Mouse (Mus musculus) embryonic facial prominence, embryonic 12.5 days (tissue): ENCODE measurements at regions not wholly inside any gene's neighbourhood (a gene's known extent, or its start where the extent isn't known, plus 50 kb on each side); places are given as distances from the start of the nearest gene placed in this dataset.

Source experiments
- ATAC-seq: fragments of 200-750 bp; cut with Nextera tagmentation; 2 replicates; pipeline ENCODE4 v1.8.0; 2017; ENCODE audit not compliant: insufficient number of reproducible peaks, insufficient read depth, low FRiP score, low TSS enrichment
- H3K27ac ChIP-seq: fragments of 300-500 bp; sonication (generic); 2 replicates; pipeline ENCODE4 v1.5.1; 2016; ENCODE audit warnings: mild to moderate bottlenecking
- H3K27me3 ChIP-seq: fragments of 300-500 bp; sonication (generic); 2 replicates; pipeline ENCODE4 v1.6.1; 2016; ENCODE audit warnings: mild to moderate bottlenecking, moderate library complexity
- H3K36me3 ChIP-seq: fragments of 300-500 bp; sonication (generic); 2 replicates; pipeline ENCODE4 v1.6.1; 2016; ENCODE audit warnings: mild to moderate bottlenecking
- H3K4me1 ChIP-seq: fragments of 300-500 bp; sonication (generic); 2 replicates; pipeline ENCODE4 v1.6.1; 2016
- H3K4me2 ChIP-seq: fragments of 300-500 bp; sonication (generic); replicated peaks from 2 replicates; pipeline ENCODE4 v1.6.1; 2016; ENCODE audit warnings: mild to moderate bottlenecking, moderate library complexity
- H3K4me3 ChIP-seq: fragments of 300-500 bp; sonication (generic); 2 replicates; pipeline ENCODE4 v1.5.1; 2016; ENCODE audit warnings: mild to moderate bottlenecking
- H3K9ac ChIP-seq: fragments of 300-500 bp; sonication (generic); 2 replicates; pipeline ENCODE4 v1.6.1; 2016; ENCODE audit warnings: mild to moderate bottlenecking, moderate library complexity
- H3K9me3 ChIP-seq: fragments of 300-500 bp; sonication (generic); 2 replicates; pipeline ENCODE4 v1.6.1; 2016; ENCODE audit warnings: mild to moderate bottlenecking, moderate library complexity
- WGBS: fragments of 180-500 bp; shearing (Covaris S2); methylation state at CpG from one replicate; pipeline ENCODE4 v1.1.7; 2016; 5-methylcytosine and 5-hydroxymethylcytosine counted together

- Histone ChIP-seq H3K36me3 (no peaks in the 10 kb centered on the region), H3K9me3 (0 out of 2 replicates have a peak, but pooled peaks cover 5% of the 10 kb centered on the region), H3K27me3 (no peaks in the 10 kb centered on the region), H3K4me1 (no peaks in the 10 kb centered on the region), H3K4me2 (no peak overlapping the region), H3K4me3 (no peak overlapping the region), H3K9ac (no peak overlapping the region), H3K27ac (no peak overlapping the region)
- ATAC-seq, result no peak
- WGBS, result 82% methylated on average over 4 of the region's 4 CpGs
Measured at GRCm38 (mm10) chr17:84017891-84018290, 169.9 kb downstream of the Zfp36l2 start.

- ATAC-seq, result no peak
- no peak overlapping the region for H3K27ac ChIP-seq
- no peak overlapping the region for H3K4me2 ChIP-seq
- H3K4me3 ChIP-seq, result no peak overlapping the region
- 86% methylated on average over 12 of the region's 12 CpGs for WGBS
- no peaks in the 10 kb centered on the region for H3K27me3 ChIP-seq
- H3K9me3 ChIP-seq, result 0 out of 2 replicates have a peak, but pooled peaks cover 5% of the 10 kb centered on the region
- H3K36me3 ChIP-seq, result no peaks in the 10 kb centered on the region
- peaks cover 17% of the 10 kb centered on the region for H3K4me1 ChIP-seq
- H3K9ac ChIP-seq, result no peak overlapping the region
Measured at GRCm38 (mm10) chr17:84014287-84015039, 166.7 kb upstream of the Haao start.

GRCm38 (mm10) chr17:84010492-84011060 is 162.8 kb upstream of the Haao start:
- no peak overlapping the region for H3K9ac ChIP-seq
- H3K4me3 ChIP-seq, result no peak overlapping the region
- no peak for ATAC-seq
- peaks cover 27% of the 10 kb centered on the region for H3K4me1 ChIP-seq
- no peak overlapping the region for H3K27ac ChIP-seq
- 0 out of 2 replicates have a peak, but pooled peaks cover 5% of the 10 kb centered on the region for H3K9me3 ChIP-seq
- no peak overlapping the region for H3K4me2 ChIP-seq
- WGBS, result 76% methylated on average over 3 of the region's 3 CpGs
- no peaks in the 10 kb centered on the region for H3K36me3 ChIP-seq
- no peaks in the 10 kb centered on the region for H3K27me3 ChIP-seq

- no peaks in the 10 kb centered on the region for H3K27me3 ChIP-seq
- no peaks in the 10 kb centered on the region for H3K36me3 ChIP-seq
- no peak overlapping the region for H3K4me2 ChIP-seq
- H3K9ac ChIP-seq, result no peak overlapping the region
- no peak overlapping the region for H3K4me3 ChIP-seq
- H3K9me3 ChIP-seq, result 0 out of 2 replicates have a peak, but pooled peaks cover 5% of the 10 kb centered on the region
- H3K4me1 ChIP-seq, result peaks cover 27% of the 10 kb centered on the region
- ATAC-seq, result no peak
- H3K27ac ChIP-seq, result no peak overlapping the region
- WGBS, result 81% methylated on average over 7 of the region's 7 CpGs
Measured at GRCm38 (mm10) chr17:84009966-84010365, 162.2 kb upstream of the Haao start.

GRCm38 (mm10) chr17:84009194-84009593 is 161.4 kb upstream of the Haao start:
- Histone ChIP-seq H3K9ac (no peak overlapping the region), H3K4me2 (no peak overlapping the region), H3K27ac (0 out of 2 replicates have a peak overlapping the region, but pooled peaks have one; percentile 17), H3K9me3 (0 out of 2 replicates have a peak, but pooled peaks cover 2% of the 10 kb centered on the region), H3K27me3 (no peaks in the 10 kb centered on the region), H3K36me3 (no peaks in the 10 kb centered on the region), H3K4me1 (peaks cover 31% of the 10 kb centered on the region), H3K4me3 (no peak overlapping the region)
- peak; percentile 39; the same call in 1 of the 2 replicates for ATAC-seq
- WGBS, result 52% methylated on average over 8 of the region's 8 CpGs

GRCm38 (mm10) chr17:84008682-84009052 is 160.9 kb upstream of the Haao start:
- H3K9ac ChIP-seq, result no peak overlapping the region
- ATAC-seq, result no peak
- no peaks in the 10 kb centered on the region for H3K27me3 ChIP-seq
- H3K4me2 ChIP-seq, result no peak overlapping the region
- H3K36me3 ChIP-seq, result no peaks in the 10 kb centered on the region
- whole genome bisulfite sequencing, result 30% methylated on average over 7 of the region's 7 CpGs
- H3K4me1 ChIP-seq, result peaks cover 36% of the 10 kb centered on the region
- H3K27ac ChIP-seq, result 0 out of 2 replicates have a peak overlapping the region, but pooled peaks have one; percentile 17
- no peaks in the 10 kb centered on the region for H3K9me3 ChIP-seq
- no peak overlapping the region for H3K4me3 ChIP-seq

GRCm38 (mm10) chr17:84008035-84008681 is 160.4 kb upstream of the Haao start:
- no peaks in the 10 kb centered on the region for H3K9me3 ChIP-seq
- H3K9ac ChIP-seq, result no peak overlapping the region
- no peak overlapping the region for H3K27ac ChIP-seq
- 75% methylated on average over 12 of the region's 12 CpGs for WGBS
- H3K4me2 ChIP-seq, result no peak overlapping the region
- H3K4me1 ChIP-seq, result peaks cover 37% of the 10 kb centered on the region
- no peak overlapping the region for H3K4me3 ChIP-seq
- ATAC-seq, result no peak
- no peaks in the 10 kb centered on the region for H3K27me3 ChIP-seq
- H3K36me3 ChIP-seq, result no peaks in the 10 kb centered on the region

GRCm38 (mm10) chr17:84006748-84007147 is 159.0 kb upstream of the Haao start:
- Histone ChIP-seq H3K4me2 (no peak overlapping the region), H3K4me3 (no peak overlapping the region), H3K4me1 (peaks cover 32% of the 10 kb centered on the region), H3K9ac (no peak overlapping the region), H3K9me3 (no peaks in the 10 kb centered on the region), H3K27ac (no peak overlapping the region), H3K36me3 (no peaks in the 10 kb centered on the region), H3K27me3 (no peaks in the 10 kb centered on the region)
- WGBS, result 83% methylated on average over 9 of the region's 9 CpGs
- ATAC-seq, result no peak

- ATAC-seq, result no peak
- 25% methylated on average over 6 of the region's 6 CpGs for WGBS
- Histone ChIP-seq H3K36me3 (no peaks in the 10 kb centered on the region), H3K4me2 (no peak overlapping the region), H3K9me3 (no peaks in the 10 kb centered on the region), H3K9ac (no peak overlapping the region), H3K4me3 (no peak overlapping the region), H3K27me3 (no peaks in the 10 kb centered on the region), H3K4me1 (peaks cover 18% of the 10 kb centered on the region), H3K27ac (peak overlapping the region; percentile 78)
Measured at GRCm38 (mm10) chr17:84004237-84004636, 156.5 kb upstream of the Haao start.

- no peaks in the 10 kb centered on the region for H3K27me3 ChIP-seq
- no peak overlapping the region for H3K4me3 ChIP-seq
- H3K9ac ChIP-seq, result no peak overlapping the region
- no peak overlapping the region for H3K4me2 ChIP-seq
- 36% methylated on average over 9 of the region's 9 CpGs for WGBS
- H3K4me1 ChIP-seq, result peaks cover 13% of the 10 kb centered on the region
- no peaks in the 10 kb centered on the region for H3K9me3 ChIP-seq
- H3K36me3 ChIP-seq, result no peaks in the 10 kb centered on the region
- H3K27ac ChIP-seq, result peak overlapping the region; percentile 78
- ATAC-seq, result no peak
Measured at GRCm38 (mm10) chr17:84003489-84004234, 155.9 kb upstream of the Haao start.

- no peak overlapping the region for H3K4me2 ChIP-seq
- no peak overlapping the region for H3K4me3 ChIP-seq
- no peak for ATAC-seq
- H3K9ac ChIP-seq, result no peak overlapping the region
- no peaks in the 10 kb centered on the region for H3K9me3 ChIP-seq
- 89% methylated on average over 6 of the region's 6 CpGs for WGBS
- H3K4me1 ChIP-seq, result peaks cover 9% of the 10 kb centered on the region
- H3K36me3 ChIP-seq, result no peaks in the 10 kb centered on the region
- H3K27ac ChIP-seq, result peak overlapping the region; percentile 32
- H3K27me3 ChIP-seq, result no peaks in the 10 kb centered on the region
Measured at GRCm38 (mm10) chr17:84002939-84003338, 155.2 kb upstream of the Haao start.
